Mouse (Mus musculus): Measurements from ENCODE around the gene Grhl1.
A peak's percentile ranks its signal among the peaks of the same experiment; 100 is the strongest.
"Not testable (repeated sequence)": the region's sequence is repeated elsewhere in the genome, so short reads cannot be mapped to it uniquely, and the experiment has no call there.

The Grhl1 gene

GRCm38 (mm10) chr12:24571523-24572392 is at the start of gene Grhl1:
TSS of gene Grhl1 (plus strand) at chr12:24572283.
- peak; percentile 97 for DNase-seq (ENCODE audit: low spot score)

DNA sequence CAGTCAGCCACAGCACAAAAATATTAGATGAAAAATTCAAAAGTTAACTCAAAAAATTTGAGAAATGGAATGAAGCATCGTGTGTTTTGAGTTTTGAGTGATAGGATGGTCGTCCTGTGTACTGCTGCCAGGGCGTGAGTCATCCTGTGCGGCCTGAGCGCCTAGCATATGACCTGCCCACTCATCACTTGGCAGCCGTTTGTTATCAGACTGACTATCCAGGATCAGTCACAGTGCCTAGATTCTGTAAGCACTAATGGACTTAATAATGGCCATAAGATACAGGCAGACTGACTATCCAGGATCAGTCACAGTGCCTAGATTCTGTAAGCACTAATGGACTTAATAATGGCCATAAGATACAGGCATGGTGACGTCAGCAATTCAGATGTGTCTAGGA is 47.0 kb upstream of the Grhl1 start:
- not testable (repeated sequence) for DNase-seq (ENCODE audit: low spot score)

DNA sequence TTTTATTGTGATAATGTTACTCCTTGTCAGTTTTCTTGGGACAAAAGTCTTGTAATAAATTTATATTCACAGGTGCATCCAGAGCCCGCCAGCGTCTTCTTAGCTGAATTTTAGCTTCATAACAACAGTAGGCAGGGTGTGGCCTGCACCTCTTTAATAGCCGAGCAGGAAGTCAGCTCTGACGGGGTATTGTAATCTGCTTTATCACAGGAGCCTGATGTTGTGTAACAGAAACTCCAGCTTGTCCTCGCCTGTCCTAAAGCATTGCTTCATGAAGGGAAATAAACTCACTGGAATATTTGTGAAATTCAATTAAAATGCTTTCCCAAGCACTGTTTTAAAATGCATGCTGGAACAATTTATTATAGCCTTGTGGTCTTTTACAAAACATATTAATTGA is 35.7 kb upstream of the Grhl1 start:
- peak; percentile 10 for DNase-seq (ENCODE audit: low spot score)

GRCm38 (mm10) chr12:24537201-24537600 is 34.9 kb upstream of the Grhl1 start:
- DNase-seq (ENCODE audit: low spot score), result no peak

GRCm38 (mm10) chr12:24537965-24538364 is 34.1 kb upstream of the Grhl1 start:
- peak; percentile 29 for DNase-seq (ENCODE audit: low spot score)

DNA sequence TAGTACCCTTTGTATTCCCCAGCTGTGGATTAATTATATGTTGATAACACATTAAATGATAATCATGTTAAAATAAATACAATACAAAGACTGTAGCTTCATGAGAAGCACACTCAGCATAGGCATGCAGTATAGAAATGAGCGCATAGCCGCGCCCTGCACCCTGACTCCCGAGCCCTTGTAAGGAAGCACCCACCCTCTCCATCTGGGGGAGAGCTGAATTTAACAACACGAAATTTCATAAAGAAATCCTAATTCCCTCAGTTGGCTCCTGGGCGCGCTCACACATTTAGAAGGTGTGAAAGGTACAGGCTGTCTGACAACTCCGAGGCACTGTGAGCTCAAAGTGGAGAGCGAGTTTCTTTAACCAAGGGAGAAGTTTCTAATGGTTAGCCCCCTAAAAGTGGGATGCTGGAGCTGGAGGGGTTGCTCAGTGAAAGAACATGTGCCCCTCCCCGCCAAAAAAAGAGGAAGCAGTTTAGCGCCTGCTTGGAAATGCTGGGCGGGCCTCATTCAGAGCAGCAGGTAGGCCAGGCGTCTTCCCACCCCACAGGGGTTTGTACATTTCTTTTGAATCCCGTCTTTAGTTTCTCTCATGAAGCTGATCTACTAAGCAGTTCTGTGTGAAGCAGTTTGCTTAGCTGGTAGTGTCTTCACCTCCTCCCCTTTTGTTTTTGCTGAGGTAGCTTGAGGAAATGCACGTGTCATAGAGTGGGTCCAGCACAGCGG is 30.5 kb upstream of the Grhl1 start:
- no peak for DNase-seq (ENCODE audit: low spot score)

DNA sequence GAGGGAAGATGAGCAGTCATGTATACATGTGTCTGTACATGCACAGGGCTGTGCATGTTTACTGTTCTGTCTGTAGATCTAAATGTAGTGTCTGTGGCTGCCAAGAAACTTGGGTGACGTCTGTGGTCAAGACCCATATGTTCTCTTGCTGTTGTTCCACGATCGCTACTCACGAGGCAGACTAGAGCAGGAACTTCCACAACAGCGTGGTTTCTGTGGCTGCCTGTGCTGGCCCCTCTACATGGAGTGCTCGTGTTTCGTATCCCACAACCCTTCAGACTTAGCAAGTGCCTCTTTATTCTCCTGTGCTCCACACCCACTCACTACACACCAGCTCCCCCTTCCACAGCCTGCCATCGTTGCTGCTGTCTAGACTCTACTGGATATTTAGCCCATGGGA is 24.4 kb upstream of the Grhl1 start:
- no peak for DNase-seq (ENCODE audit: low spot score)

- no peak for DNase-seq (ENCODE audit: low spot score)
These were observed 23.2 kb upstream of the Grhl1 start for GRCm38 (mm10) chr12:24548885-24549284.

DNA sequence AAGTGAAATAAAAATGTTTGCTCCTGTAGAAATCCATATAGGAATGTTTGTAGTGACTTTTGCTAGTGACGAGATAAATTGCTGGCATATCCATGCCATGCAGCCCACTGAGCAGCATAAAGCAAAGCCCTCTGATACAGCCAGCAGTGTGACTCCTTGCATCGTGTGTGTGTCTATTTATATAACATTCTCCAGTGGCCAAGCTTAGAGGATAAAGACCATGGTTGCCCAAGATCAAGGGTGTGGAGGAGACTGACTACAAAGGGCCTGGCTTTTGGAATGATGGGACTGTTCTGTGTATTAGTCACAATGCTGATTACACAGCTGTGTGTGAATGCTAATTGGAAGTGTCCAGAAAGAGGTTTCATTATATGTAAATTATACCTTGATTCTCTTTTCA is 19.6 kb upstream of the Grhl1 start:
- DNase-seq (ENCODE audit: low spot score), result no peak

GRCm38 (mm10) chr12:24555976-24556375 is 16.1 kb upstream of the Grhl1 start:
- DNase-seq (ENCODE audit: low spot score), result no peak

GRCm38 (mm10) chr12:24563395-24563960 is 8.6 kb upstream of the Grhl1 start:
- no peak for DNase-seq (ENCODE audit: low spot score)

DNA sequence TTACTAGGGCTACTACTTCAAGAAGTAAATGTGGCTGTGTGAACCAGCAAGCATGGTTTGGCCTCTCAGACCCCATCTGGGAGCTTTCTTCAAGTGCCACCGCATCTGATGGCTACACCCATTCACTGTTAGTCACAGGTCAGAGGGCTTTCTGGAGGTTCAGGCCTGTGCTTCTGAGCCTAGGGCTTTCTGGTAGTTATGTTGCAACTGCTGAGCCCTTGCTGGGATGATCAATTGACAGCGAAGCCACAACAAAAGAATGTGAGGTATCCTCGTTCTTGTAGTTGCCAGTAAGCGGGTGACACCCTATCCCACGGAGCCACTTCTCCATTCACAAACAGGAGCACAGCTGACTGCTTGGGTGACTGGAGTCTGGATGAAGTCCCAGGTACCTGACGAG is 6.8 kb upstream of the Grhl1 start:
- DNase-seq (ENCODE audit: low spot score), result no peak

DNA sequence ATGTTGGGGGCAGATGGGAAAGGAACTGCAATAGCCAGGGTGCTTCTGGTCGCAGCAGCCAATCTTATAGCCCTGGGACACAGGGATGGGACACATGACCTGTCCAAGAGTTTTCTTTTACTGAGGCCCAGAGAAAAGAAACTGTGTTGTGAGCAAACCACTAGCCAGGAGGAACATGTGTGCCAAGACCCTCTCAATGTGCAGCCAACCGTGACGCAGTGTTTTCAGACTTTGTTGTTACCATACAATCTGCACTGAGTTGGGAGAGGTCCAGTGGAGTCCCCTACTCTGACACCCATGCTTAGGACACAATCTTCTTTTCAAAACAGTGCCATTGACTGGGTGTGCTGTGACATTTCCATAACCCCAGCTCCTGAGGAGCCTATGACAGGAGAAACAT is 4.5 kb upstream of the Grhl1 start:
- no peak for DNase-seq (ENCODE audit: low spot score)

- peak; percentile 24 for DNase-seq (ENCODE audit: low spot score)
These were observed 565 bp downstream of the Grhl1 start for GRCm38 (mm10) chr12:24572421-24573274.

GRCm38 (mm10) chr12:24573275-24573580 is 1.1 kb downstream of the Grhl1 start:
- DNase-seq (ENCODE audit: low spot score), result no peak

DNA sequence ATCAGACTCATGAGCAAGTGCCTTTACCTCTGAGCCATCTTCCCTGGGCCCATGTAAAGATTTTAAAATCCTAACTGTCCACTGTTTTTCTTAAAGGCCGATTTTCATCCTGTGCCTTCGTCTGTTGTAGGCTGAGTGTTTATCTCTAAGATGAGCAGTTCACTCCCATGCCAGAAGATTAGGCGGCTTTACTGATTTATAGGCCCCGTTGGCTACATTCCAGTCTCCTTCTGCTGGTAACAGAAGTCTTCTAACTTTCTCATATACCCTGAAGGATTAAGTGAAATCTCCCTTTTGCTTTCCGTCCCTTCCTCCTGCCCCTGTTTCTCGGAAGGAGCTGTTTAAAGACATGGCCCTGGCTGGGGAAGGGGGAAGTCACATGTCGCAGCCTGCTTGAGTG is 2.8 kb downstream of the Grhl1 start:
- DNase-seq (ENCODE audit: low spot score), result no peak

GRCm38 (mm10) chr12:24580452-24580851 is 8.4 kb downstream of the Grhl1 start:
- DNase-seq (ENCODE audit: low spot score), result no peak

DNA sequence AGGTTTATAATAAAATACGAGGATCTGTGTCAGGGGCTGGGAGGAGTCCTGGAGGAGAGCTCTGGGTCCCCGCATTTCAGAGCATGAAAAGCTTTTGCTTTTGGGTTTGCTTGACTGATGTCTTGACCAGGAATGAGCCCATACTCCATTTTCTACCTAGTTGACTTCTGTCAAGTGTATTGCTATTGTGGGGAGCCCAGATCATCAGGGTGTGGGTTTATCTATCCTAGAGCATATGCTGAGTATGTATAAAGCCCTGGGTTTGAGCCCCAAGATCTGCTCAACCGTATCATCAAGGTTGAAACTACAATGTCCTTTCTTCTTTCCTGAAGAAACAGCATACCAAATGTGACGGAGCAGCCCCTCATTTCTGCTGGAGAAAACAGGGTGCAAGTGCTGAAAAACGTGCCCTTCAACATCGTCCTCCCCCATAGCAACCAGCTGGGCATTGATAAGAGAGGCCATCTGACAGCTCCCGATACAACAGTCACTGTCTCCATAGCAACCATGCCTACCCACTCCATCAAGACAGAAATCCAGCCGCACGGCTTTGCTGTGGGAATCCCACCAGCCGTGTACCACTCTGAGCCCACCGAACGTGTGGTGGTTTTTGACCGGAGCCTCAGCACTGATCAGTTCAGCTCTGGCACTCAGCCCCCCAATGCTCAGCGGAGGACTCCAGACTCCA is 9.1 kb downstream of the Grhl1 start:
- DNase-seq (ENCODE audit: low spot score), result no peak

GRCm38 (mm10) chr12:24583653-24584052 is 11.6 kb downstream of the Grhl1 start:
- no peak for DNase-seq (ENCODE audit: low spot score)

DNA sequence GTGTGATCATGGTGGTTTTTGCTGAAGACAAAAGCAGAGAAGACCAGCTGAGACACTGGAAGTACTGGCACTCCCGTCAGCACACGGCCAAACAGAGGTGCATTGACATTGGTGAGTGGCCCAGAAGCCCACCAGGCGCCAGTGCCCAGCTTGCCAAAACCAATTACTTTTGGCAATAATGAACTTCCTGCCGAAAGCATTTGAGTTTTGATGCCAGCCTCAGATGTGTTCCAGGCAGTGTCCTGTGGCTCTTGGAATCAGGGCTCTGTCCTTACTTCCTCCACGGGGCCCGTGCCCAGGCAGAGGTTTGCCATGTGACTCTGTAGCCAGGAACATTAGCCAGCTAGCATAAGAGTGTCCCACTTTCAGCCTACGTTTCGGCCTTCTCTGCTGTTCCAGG is 12.8 kb downstream of the Grhl1 start:
- DNase-seq (ENCODE audit: low spot score), result no peak

DNA sequence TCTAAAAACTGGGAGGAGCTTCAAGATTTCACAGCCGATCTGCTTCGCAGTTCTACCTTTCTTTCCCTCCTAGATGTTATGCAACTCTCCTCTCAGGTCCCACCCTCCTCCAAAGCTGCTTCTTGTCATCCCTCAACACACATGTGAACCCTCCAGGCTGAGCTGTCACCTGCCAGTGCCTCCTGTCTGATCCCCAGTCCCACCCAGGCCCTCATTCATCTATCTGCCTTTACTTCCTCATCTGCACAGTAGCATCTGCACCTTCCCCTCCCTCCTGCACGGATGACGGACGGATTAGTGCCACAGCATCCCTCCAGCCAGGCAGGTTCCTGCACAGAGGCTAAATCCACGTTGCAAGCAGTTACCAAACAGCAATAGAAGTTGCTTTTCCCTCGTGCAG is 14.1 kb downstream of the Grhl1 start:
- DNase-seq (ENCODE audit: low spot score), result no peak

DNA sequence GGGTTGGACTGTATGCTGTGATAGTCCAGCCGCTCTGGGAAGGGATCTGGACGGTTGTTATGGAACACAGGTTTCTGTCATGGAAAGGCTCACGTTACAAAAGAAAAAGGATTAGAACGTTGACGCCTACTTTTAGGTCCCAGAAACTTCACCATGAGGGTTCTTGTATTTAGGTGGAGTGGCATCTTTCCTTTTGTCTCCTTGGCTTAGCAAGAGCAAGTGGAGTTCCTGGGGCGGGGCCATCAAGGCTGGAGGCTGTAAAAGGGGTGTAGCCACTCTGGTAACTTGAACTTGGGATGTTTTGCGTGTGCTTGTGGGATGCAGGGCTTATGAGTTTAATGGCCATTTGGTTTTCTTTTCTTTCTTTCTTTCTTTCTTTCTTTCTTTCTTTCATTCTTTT is 18.3 kb downstream of the Grhl1 start:
- DNase-seq (ENCODE audit: low spot score), result no peak

Measured in lung, postnatal 25 days (tissue).